Mouse (Mus musculus) c-Kit-positive CD71-negative TER-119-negative erythroid progenitor cells, embryonic 14.5 days (primary cell): ENCODE measurements around the gene Tmprss13.

Experiments
- DNase-seq: peaks from one replicate; pipeline ENCODE4 v3.0.0-alpha.2; 2013; ENCODE audit warnings: low read depth

Tmprss13 gene

GRCm38 (mm10) chr9:45382834-45383233 lies 63.9 kb downstream of the Tmprss13 start:
- DNase-seq = no peak

GRCm38 (mm10) chr9:45383883-45384282 lies 65.0 kb downstream of the Tmprss13 start:
- no peak for DNase-seq

GRCm38 (mm10) chr9:45386698-45387097 lies 67.8 kb downstream of the Tmprss13 start:
- DNase-seq = no peak

- peak; percentile 60 for DNase-seq
Measured at GRCm38 (mm10) chr9:45388385-45388994, 69.6 kb downstream of the Tmprss13 start.

- no peak for DNase-seq
Measured at GRCm38 (mm10) chr9:45389596-45389995, 70.7 kb downstream of the Tmprss13 start.

- no peak for DNase-seq
Measured at GRCm38 (mm10) chr9:45391299-45391698, 72.4 kb downstream of the Tmprss13 start.

GRCm38 (mm10) chr9:45395218-45395617 lies 76.3 kb downstream of the Tmprss13 start:
- no peak for DNase-seq

GRCm38 (mm10) chr9:45395796-45396195 lies 76.9 kb downstream of the Tmprss13 start:
- no peak for DNase-seq
